Mouse (Mus musculus): ENCODE measurements around the gene Ypel2. TPM values are rescaled to one million over a fixed set of nuclear protein-coding genes. Genes with fewer than 3 reads are reported as not detected.

Gene Ypel2
- polyA plus RNA-seq, 1 experiment from 2014 or later, result 23.1 TPM

DNA sequence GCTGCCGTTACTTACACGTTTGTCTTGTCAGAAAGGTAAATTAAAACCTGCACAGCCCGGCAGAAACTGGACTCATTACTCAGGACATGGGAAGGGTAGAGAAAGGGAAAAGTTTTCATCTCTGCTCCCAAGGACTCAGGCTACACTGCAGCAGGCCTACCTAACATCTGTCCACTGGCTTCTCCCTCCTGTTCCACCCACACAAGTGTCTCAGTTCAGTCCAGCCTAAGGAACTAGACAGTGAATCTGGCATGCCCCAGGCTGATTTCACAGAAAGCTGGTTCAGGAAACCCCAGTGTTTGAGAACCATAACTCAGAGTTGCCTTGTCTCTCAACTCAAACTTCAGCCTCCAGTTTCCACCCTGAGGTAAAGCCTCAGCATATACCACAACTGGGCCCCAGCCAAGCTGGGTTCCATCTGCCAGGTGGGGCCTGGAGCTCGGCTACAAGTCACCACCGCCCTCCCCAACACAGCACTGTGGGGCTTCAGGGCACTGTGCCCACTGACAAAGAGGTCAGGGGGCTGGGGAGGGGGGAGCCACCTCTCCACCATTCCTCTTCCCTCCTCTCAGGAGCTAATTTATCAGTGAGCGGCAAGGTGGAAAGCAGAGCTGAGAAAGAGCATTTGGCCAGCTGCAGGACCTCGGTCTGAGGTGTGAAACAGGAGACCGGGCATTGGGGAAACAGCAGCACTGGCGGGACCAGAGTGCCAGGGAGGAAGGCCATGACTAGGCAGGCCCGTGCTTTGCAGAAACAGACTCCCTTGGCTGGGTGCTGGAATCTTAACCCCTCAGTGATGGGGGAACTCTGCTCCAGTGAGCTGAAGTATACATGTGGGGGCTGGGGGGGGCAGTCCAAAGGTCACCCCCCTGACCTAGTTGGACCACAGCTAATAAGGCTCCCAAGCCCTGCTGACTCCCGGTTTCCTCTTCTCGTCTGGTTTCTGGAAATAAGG is 34.5 kb downstream of the Ypel2 start:
- Histone ChIP-seq H3K27ac (peak overlapping the region; percentile 94), H3K9ac (peak overlapping the region; percentile 38), H3K9me3 (replicated peaks) (no peaks in the 10 kb centered on the region), H3K4me2 (peak overlapping the region; percentile 16; the same call in 1 of the 2 replicates), H3K4me1 (replicated peaks) (peaks cover 96% of the 10 kb centered on the region), H3K36me3 (no peaks in the 10 kb centered on the region), H3K4me3 (no peak overlapping the region), H3K27me3 (no peaks in the 10 kb centered on the region)
- WGBS, result 26% methylated on average over 12 of the region's 12 CpGs
- ATAC-seq (replicated peaks; ENCODE audit: insufficient number of reproducible peaks, insufficient read depth, low FRiP score, low read depth), result no peak

DNA sequence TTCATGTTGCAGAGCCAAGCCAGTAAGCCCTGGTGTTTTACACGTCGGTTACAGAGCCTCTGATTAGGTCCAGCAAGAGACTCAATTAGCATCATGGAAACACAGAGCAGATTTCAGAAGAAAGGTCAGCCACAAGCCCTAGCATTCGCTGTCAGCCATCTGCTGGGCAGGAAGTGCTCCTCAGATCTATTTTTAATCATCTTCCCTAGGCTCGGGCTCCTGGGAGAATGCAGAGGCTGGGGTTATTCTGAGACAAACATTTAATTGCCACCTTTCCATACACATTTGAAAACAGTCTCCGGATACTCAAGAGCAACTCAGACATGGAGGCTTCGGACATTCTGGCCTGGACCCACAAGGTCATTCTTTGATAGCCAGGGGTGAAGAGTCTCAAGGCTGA is 35.3 kb downstream of the Ypel2 start:
- WGBS, result 12% methylated on average over 6 of the region's 6 CpGs
- no peak overlapping the region for H3K4me3 ChIP-seq
- H3K27me3 ChIP-seq, result no peaks in the 10 kb centered on the region
- peaks cover 88% of the 10 kb centered on the region for H3K4me1 ChIP-seq (replicated peaks)
- H3K9ac ChIP-seq, result no peak overlapping the region
- no peaks in the 10 kb centered on the region for H3K9me3 ChIP-seq (replicated peaks)
- H3K27ac ChIP-seq, result peak overlapping the region; percentile 94
- no peaks in the 10 kb centered on the region for H3K36me3 ChIP-seq
- peak; percentile 34; the same call in 1 of the 2 replicates for ATAC-seq (replicated peaks; ENCODE audit: insufficient number of reproducible peaks, insufficient read depth, low FRiP score, low read depth)
- H3K4me2 ChIP-seq, result 0 out of 2 replicates have a peak overlapping the region, but pooled peaks have one; percentile 6

DNA sequence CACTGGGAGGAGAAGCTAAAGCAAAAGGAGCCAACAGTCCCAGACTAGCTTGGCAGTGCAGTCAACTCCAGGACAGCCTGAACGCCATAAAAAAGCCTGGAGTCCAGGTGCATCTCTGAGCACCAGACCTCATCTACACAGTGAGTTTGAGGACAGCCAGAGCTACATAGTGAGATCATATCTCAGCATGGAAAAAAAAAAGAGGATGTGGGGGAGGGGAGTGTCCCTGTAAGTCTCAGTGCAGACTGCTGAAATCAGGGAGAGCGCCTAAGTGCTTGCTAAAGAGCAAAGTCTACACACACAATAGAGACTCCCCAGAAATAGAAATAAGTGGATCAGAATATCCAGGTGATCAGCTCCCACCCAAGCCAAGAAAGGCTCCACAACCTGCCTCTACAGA is 37.1 kb downstream of the Ypel2 start:
- Histone ChIP-seq H3K4me3 (no peak overlapping the region), H3K4me1 (replicated peaks) (peaks cover 86% of the 10 kb centered on the region), H3K4me2 (no peak overlapping the region), H3K27ac (peak overlapping the region; percentile 94), H3K36me3 (no peaks in the 10 kb centered on the region), H3K27me3 (no peaks in the 10 kb centered on the region), H3K9ac (no peak overlapping the region), H3K9me3 (replicated peaks) (no peaks in the 10 kb centered on the region)
- 23% methylated on average over 2 of the region's 2 CpGs for WGBS
- no peak for ATAC-seq (replicated peaks; ENCODE audit: insufficient number of reproducible peaks, insufficient read depth, low FRiP score, low read depth)

DNA sequence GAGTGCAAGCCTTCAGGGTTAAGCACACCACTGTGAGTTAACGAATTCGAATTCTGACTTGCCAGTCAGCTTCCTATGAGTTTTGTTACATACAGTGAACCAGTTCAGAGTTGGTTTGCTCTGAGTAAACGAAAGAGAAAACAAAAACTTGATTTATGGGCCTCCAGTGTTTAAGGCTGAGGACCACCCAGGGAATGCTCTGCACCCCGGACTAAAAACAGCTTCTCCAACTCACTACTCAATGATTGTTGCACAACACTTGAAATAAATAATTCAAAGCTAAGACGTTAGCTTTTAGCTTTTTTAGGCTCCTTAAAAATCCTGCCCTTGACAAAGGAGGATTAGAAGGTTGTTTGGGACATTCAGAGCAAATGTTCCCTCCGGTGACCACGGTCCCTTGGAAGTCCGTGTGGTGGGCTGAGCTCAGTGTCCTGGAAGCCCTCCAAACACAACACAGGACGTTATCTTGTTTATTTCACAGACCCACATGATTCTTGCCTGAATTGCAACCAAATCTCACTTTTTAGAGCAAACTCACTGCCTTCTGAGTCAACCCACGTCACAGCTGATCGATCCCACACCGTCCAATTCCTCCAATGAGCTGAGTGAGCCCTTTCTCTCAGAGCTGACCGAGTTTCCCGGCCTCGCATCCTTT is 38.8 kb downstream of the Ypel2 start:
- Histone ChIP-seq H3K4me2 (no peak overlapping the region), H3K4me1 (replicated peaks) (peaks cover 85% of the 10 kb centered on the region)
- ATAC-seq (replicated peaks; ENCODE audit: insufficient number of reproducible peaks, insufficient read depth, low FRiP score, low read depth), result no peak

DNA sequence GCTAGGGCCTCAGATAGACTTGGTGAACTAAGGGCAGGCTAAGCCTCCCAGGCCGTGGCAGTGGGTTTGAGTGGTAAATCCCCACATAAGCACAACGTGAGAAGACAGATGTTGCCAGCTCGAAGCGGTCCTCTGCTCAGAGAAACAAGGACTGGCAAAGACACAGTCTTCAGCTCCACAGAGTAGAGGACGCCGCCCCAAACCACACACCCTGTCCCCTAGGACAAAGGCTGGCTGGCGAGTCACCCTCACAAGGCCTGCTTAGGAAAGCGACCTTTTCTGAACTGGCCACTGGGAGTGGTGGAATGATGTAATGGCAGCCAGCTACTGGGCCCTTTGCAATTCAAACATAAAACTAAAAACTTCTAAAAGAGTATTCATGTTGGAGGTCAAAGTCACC is 40.4 kb downstream of the Ypel2 start:
- Histone ChIP-seq H3K27ac (peak overlapping the region; percentile 79; the same call in 1 of the 2 replicates), H3K4me2 (no peak overlapping the region), H3K36me3 (no peaks in the 10 kb centered on the region), H3K27me3 (no peaks in the 10 kb centered on the region), H3K4me1 (replicated peaks) (peaks cover 73% of the 10 kb centered on the region), H3K9ac (no peak overlapping the region), H3K4me3 (no peak overlapping the region), H3K9me3 (replicated peaks) (no peaks in the 10 kb centered on the region)
- ATAC-seq (replicated peaks; ENCODE audit: insufficient number of reproducible peaks, insufficient read depth, low FRiP score, low read depth), result no peak
- WGBS, result 74% methylated on average over 8 of the region's 8 CpGs

More for the DNA sequence above, 38.8 kb downstream of the Ypel2 start:
- WGBS, result 55% methylated on average over 15 of the region's 15 CpGs
- Histone ChIP-seq H3K27me3 (no peaks in the 10 kb centered on the region), H3K4me3 (no peak overlapping the region), H3K9ac (no peak overlapping the region), H3K9me3 (replicated peaks) (no peaks in the 10 kb centered on the region), H3K36me3 (no peaks in the 10 kb centered on the region), H3K27ac (peak overlapping the region; percentile 94)

DNA sequence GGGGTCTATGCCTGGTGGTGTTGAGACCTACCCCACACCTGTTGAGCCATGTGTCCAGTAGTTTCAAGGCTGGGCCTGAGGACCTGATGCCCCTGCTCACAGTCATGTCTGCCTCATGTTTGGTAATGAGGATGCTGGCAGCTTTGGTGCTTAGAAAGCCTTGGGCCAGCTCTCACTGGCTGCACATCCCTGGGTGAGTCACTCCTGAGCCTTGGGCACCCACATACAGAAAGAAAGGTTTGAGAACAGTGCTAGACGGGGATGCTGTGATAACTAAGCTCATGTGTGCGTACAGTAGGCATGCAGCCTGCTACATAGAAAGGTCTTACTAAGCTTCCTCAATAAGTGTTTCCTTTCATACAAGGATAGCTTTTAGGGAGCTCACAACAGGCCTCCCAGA is 40.8 kb downstream of the Ypel2 start:
- H3K27me3 ChIP-seq, result no peaks in the 10 kb centered on the region
- H3K4me2 ChIP-seq, result no peak overlapping the region
- 84% methylated on average over 2 of the region's 2 CpGs for WGBS
- no peaks in the 10 kb centered on the region for H3K9me3 ChIP-seq (replicated peaks)
- H3K27ac ChIP-seq, result peak overlapping the region; percentile 79
- H3K4me3 ChIP-seq, result no peak overlapping the region
- H3K4me1 ChIP-seq (replicated peaks), result peaks cover 69% of the 10 kb centered on the region
- no peaks in the 10 kb centered on the region for H3K36me3 ChIP-seq
- no peak overlapping the region for H3K9ac ChIP-seq
- no peak for ATAC-seq (replicated peaks; ENCODE audit: insufficient number of reproducible peaks, insufficient read depth, low FRiP score, low read depth)

DNA sequence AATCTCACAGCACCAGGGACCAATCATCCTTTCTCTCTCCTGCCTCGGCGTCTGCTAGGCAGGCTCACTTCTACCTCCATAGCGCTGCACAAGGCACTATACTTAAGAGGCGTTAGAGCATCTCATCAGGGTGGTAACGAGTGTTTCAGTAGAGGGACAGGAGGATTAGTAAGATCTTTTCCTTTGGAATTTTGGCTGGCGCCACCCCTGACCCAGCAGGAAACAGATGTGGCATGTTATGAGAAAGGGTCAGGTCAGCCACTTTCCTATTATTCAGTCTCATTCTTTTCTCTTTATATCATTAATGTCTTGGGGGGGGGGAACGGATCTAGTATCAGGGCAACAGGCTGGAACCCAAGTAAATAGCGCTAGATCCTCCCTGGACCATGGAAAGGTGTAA is 41.8 kb downstream of the Ypel2 start:
- no peaks in the 10 kb centered on the region for H3K36me3 ChIP-seq
- H3K9me3 ChIP-seq (replicated peaks), result no peaks in the 10 kb centered on the region
- H3K4me3 ChIP-seq, result no peak overlapping the region
- peaks cover 65% of the 10 kb centered on the region for H3K4me1 ChIP-seq (replicated peaks)
- H3K9ac ChIP-seq, result no peak overlapping the region
- ATAC-seq (replicated peaks; ENCODE audit: insufficient number of reproducible peaks, insufficient read depth, low FRiP score, low read depth), result no peak
- peak overlapping the region; percentile 79 for H3K27ac ChIP-seq
- H3K4me2 ChIP-seq, result no peak overlapping the region
- WGBS, result 79% methylated on average over 8 of the region's 8 CpGs
- H3K27me3 ChIP-seq, result no peaks in the 10 kb centered on the region

DNA sequence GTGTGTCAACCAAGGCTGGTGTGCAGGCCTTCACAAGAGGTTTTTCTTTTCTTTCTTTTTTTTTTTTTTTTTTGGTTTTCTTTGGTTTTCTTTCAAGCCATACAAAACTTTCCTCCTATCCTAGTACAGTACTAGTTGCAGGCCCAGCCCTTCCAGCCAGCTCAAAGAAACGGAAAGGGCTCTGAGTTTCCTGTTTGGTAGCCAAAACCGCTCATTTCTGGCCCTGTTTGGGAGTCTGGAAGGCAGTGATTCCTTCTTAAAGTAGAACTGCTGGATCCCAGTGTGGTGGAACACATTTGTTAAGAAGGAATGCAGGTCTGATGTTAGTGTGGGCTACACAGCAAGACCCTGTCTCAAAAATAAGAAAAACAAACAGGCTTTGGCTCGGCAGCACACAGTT is 43.0 kb downstream of the Ypel2 start:
- Histone ChIP-seq H3K27me3 (no peaks in the 10 kb centered on the region), H3K4me2 (no peak overlapping the region), H3K4me1 (replicated peaks) (peaks cover 65% of the 10 kb centered on the region), H3K36me3 (no peaks in the 10 kb centered on the region), H3K9me3 (replicated peaks) (no peaks in the 10 kb centered on the region), H3K27ac (peak overlapping the region; percentile 79), H3K4me3 (no peak overlapping the region), H3K9ac (no peak overlapping the region)
- no peak for ATAC-seq (replicated peaks; ENCODE audit: insufficient number of reproducible peaks, insufficient read depth, low FRiP score, low read depth)
- 53% methylated on average over 3 of the region's 3 CpGs for WGBS

DNA sequence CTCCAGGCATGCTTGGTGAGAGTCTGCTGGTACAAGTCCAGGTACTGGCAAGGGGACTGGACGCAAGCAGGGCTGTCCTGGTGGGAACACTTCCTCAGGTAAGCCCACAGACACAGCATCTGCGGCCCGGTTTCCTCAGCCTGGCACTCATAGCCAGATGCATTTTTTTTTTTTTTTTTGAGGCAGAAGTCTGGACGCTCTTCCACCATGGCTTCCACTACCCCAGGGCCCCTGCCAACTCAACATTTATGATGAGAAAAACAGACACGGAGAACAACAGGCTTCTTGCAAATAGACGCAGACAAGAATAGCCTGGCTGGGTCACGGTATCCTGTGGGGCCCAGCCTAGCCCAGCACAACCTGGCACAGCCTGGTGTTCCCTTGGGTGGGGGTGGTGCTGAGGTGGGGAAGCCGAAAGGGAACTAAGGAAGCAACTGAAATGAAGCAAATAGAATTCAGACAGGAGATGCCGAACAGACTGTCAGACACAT is 43.5 kb downstream of the Ypel2 start:
- Histone ChIP-seq H3K27ac (peak overlapping the region; percentile 79), H3K9me3 (replicated peaks) (no peaks in the 10 kb centered on the region), H3K4me3 (no peak overlapping the region), H3K9ac (0 out of 2 replicates have a peak overlapping the region, but pooled peaks have one; percentile 16), H3K4me1 (replicated peaks) (peaks cover 62% of the 10 kb centered on the region), H3K27me3 (no peaks in the 10 kb centered on the region), H3K4me2 (no peak overlapping the region), H3K36me3 (0 out of 2 replicates have a peak, but pooled peaks cover 3% of the 10 kb centered on the region)
- peak; percentile 59 for ATAC-seq (replicated peaks; ENCODE audit: insufficient number of reproducible peaks, insufficient read depth, low FRiP score, low read depth)
- WGBS, result 34% methylated on average over 9 of the region's 9 CpGs

DNA sequence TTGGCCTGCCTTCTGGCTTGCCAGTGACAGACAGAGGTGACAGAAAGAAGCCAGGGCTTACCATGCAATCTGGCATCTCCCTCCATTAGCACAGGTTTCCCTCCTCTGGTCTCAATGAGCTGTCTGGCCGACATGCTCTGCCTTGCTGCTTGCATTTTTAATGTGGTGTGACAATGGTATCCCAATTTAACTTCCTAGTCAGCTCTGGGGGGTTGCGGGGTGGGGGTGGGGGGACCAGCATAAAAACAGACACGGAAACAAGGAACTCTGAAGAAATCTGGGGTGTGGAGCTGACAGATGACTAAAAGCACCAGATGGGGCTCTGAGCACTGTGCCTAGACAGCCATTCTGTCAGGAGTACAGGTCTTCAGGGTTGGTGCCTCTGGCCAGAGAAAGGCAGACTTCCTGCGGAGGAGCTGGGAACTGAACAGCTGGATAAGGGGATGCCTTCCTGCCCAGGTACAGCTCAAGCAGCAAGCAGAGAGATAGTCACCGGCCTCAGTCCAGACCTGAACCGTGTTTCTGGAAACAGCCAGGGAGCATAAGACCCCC is 46.8 kb downstream of the Ypel2 start:
- Histone ChIP-seq H3K4me3 (no peak overlapping the region), H3K36me3 (peaks cover 29% of the 10 kb centered on the region), H3K4me2 (no peak overlapping the region), H3K4me1 (replicated peaks) (peaks cover 47% of the 10 kb centered on the region), H3K27me3 (no peaks in the 10 kb centered on the region), H3K9ac (0 out of 2 replicates have a peak overlapping the region, but pooled peaks have one; percentile 1), H3K27ac (peak overlapping the region; percentile 70), H3K9me3 (replicated peaks) (no peaks in the 10 kb centered on the region)
- no peak for ATAC-seq (replicated peaks; ENCODE audit: insufficient number of reproducible peaks, insufficient read depth, low FRiP score, low read depth)
- WGBS, result 64% methylated on average over 6 of the region's 6 CpGs

DNA sequence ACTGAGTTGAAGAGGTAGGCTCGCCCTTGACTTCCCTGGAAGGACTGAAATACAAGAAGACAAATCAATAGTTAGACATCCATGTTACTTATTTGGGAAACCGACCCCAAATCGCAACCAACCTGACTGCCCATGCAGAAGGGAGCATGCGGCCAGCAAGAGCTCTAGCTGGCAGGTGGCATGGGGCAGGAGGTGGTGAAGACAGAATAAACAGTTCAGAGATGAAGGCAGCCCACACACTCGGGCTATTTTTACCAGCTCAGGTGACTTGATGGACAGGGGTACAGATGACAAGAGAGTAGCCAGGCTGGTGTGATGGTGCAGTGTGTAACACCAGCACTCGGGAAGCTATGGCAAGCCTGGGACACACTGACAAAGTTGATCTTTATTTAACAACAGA is 47.6 kb downstream of the Ypel2 start:
- Histone ChIP-seq H3K4me3 (no peak overlapping the region), H3K9ac (no peak overlapping the region), H3K36me3 (peaks cover 29% of the 10 kb centered on the region), H3K9me3 (replicated peaks) (no peaks in the 10 kb centered on the region), H3K4me2 (no peak overlapping the region), H3K4me1 (replicated peaks) (peaks cover 42% of the 10 kb centered on the region), H3K27me3 (no peaks in the 10 kb centered on the region), H3K27ac (peak overlapping the region; percentile 70)
- ATAC-seq (replicated peaks; ENCODE audit: insufficient number of reproducible peaks, insufficient read depth, low FRiP score, low read depth), result no peak
- WGBS, result 63% methylated on average over 6 of the region's 6 CpGs

All from heart, embryonic 15.5 days (tissue).